Mouse (Mus musculus): ENCODE results near the gene Hnrnpab.

DNA sequence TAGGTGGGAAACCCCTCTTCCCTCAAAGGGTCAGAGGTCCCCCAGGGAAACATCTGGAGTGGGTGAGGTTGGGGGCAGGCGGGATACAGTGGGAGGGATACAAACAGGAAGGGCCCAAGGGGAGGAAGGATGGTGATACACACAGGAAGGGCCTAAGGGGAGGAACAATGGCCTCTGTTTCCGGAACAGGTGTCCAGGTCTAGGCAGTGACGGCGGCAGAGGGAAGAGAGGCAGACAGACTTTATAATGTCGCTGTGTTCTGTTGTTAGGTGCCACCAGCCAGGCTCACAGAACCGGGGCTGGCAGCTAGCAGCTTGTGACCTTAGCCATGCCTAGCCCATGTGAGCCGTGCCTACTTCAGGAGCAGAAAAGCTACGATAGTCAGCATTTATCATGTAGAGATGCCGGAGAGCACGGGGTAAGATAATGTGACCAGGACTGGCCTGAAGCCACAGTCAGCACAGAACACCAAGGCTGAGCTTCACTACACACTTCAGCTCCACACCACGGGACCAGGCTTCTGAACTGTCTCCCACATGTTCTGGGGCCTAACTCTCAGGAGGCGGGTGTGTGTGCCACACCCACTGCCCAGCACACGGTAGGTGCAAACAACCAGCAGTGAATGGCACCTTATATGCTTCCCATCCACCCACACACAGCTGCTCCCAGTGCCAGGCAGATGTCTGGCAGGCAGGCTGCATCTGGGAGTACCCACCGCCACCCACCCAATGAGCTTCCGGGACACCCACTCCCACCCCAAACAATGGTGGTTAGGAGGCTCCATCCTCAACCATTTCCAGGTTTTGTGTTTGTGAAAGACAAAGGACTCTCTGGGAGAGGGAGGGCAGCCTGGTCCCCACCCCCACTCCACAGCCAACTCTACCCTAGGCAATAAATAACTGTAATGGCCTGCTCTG is 40.4 kb upstream of the Hnrnpab start:
- TF ChIP-seq SMC3 (IDR thresholded peaks at IDR 0.05; ENCODE audit: low read depth, low read length) (no peak), NRF1 (IDR thresholded peaks at IDR 0.05; ENCODE audit: insufficient read depth, low read depth, low read length, poor library complexity, severe bottlenecking) (no peak), MAFK (IDR thresholded peaks at IDR 0.05; ENCODE audit: borderline replicate concordance, low read depth, low read length) (no peak)

Measured in MEL (cell line).